Mouse (Mus musculus) kidney, adult 11 months (tissue): ENCODE data around the gene Tdrd12.
"Not testable (repeated sequence)": the region's sequence is repeated elsewhere in the genome, so short reads cannot be mapped to it uniquely, and the experiment has no call there.

Source experiments
- DNase-seq: peaks from one replicate; pipeline ENCODE4 v3.0.0; 2022

Tdrd12 gene

GRCm38 (mm10) chr7:35555224-35556204 is 18.0 kb upstream of the Tdrd12 start:
- DNase-seq, result peak; percentile 92

DNA sequence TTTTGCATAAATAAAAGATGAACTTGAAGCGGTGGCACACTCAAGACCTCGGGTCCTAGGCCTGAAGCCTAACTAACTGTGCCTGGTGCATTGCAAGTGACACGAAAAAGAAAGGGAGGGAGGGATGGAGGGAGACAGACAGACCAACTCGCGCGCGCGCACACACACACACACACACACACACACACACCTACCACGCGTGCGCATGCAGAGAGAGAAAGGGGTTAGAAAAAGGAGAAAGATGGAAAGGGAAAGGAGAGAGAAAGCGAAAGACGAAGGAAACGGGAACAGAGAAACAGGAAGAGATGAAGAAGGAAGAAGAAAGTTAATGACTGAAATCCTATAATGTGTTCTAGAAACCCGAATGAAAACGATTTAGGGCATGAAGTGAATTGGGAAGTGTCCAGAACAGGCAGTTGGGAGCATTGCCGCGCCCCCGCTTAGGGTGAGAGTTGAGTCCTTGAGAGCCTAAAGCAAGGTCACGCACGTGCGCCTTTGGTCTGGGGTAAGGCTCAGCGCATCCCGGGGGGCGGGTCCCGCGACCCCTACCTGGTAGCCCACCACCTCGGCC is 17.1 kb upstream of the Tdrd12 start:
- peak; percentile 15 for DNase-seq

GRCm38 (mm10) chr7:35553751-35554604 is 16.4 kb upstream of the Tdrd12 start:
- DNase-seq, result peak; percentile 21

GRCm38 (mm10) chr7:35545881-35546280 is 8.3 kb upstream of the Tdrd12 start:
- DNase-seq, result peak; percentile 55

GRCm38 (mm10) chr7:35535750-35536512 is 1.6 kb downstream of the Tdrd12 start:
- DNase-seq, result no peak

DNA sequence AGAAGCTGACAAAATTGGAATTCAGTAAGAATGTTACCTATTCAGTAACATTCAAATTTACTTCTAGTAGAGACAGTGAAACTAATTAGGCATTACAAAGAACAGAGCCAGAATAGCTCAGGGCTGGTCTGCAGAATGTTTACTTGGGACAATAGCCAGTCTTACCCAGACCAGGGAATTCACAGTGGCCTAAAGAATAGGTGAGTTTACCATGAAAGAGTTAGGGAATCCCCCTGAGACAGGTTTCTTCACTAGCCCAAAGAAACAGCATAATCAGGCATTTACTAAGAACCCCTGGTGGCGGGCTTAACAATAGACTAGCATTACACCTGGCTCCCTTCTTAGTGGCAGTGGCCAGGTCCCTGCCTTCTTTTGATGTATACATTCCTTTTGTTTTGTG is 7.0 kb downstream of the Tdrd12 start:
- not testable (repeated sequence) for DNase-seq

GRCm38 (mm10) chr7:35530026-35530425 is 7.5 kb downstream of the Tdrd12 start:
- DNase-seq, result no peak

DNA sequence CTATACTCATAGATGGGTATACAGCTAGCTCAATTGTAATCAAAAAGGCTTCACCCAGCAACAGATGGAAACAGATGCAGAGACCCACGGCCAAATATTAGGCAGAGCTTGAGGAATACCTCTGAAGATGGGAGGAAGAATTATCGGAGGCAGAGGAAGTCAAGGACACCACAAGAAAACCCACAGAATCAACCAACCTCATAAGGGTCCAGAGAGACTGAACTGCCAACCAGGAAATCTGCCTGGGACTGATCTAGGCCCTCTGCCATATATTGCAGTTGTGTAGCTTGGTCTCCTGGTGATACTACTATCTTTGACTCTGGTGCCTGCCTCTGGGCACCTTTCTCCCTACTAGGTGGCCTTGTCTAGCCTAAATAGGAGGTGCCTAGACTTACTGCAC is 10.8 kb downstream of the Tdrd12 start:
- no peak for DNase-seq

GRCm38 (mm10) chr7:35501995-35502394 is 35.5 kb downstream of the Tdrd12 start:
- DNase-seq, result no peak

DNA sequence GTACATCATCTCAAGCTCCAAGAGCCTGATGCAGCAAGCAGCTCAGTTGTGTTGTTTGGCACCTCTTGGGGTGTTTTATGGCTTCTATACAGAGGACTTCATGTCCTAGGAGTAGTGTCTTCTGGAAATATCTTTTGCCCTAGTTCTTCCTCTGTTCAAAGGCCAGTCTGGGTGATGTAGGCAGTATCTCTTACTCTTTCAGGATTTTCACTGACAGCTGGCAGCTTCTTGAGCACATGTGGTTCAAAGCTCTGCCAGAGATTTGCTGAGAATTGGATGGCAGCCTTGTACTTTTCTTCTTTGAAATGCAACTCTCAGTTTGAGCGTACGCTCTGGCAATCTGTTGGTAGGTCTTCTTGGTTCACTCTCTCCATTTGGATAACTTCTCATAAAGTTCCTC is 40.0 kb downstream of the Tdrd12 start:
- no peak for DNase-seq

GRCm38 (mm10) chr7:35491005-35491404 is 46.5 kb downstream of the Tdrd12 start:
- DNase-seq, result no peak

GRCm38 (mm10) chr7:35490186-35490585 is 47.4 kb downstream of the Tdrd12 start:
- no peak for DNase-seq

- no peak for DNase-seq
These were observed 51.0 kb downstream of the Tdrd12 start for GRCm38 (mm10) chr7:35486553-35486952.

- DNase-seq, result no peak
These were observed 52.4 kb downstream of the Tdrd12 start for GRCm38 (mm10) chr7:35485126-35485525.

- no peak for DNase-seq
These were observed 61.1 kb downstream of the Tdrd12 start for GRCm38 (mm10) chr7:35476457-35476856.

DNA sequence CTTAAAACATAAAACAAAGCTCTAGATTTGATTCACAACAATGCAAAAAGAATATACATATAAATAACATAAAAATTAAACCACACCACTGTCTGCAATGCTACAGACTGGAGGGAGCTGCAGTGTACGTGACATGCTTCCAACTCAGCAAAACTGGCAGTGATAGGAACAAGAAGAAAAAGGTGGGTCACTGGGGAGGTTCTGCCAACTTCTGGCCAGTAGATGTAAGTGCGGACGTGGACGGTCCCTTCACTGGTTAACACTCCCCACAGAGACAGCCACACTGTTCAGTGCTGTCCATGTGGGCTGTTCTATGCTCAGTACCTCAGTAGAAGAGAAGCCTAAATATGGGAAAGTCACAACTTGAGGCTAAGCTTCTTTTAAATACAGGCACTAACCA is 66.8 kb downstream of the Tdrd12 start:
- no peak for DNase-seq

DNA sequence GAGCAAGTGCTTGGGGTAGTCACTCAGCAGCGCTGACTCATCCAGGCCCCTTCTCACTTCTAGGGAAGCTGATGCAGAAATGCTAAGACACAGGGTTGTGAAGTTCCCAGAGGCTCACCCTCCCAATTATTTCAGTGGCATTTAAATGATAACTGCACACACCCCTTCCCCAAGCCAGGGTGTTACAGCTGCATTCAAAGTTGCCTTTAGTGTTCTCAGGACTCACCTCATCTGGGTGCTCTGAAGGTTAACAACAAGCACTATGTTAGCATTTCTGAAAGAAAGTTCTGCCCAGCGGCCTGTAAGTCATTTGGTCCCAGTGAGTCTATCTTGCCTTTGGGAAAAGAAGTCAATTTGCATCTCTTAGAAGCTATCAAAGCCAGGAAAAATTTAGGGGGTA is 69.7 kb downstream of the Tdrd12 start:
- DNase-seq, result no peak

GRCm38 (mm10) chr7:35465027-35465426 is 72.5 kb downstream of the Tdrd12 start:
- no peak for DNase-seq

- no peak for DNase-seq
These were observed 76.6 kb downstream of the Tdrd12 start for GRCm38 (mm10) chr7:35460971-35461370.

GRCm38 (mm10) chr7:35456091-35456814 is 81.3 kb downstream of the Tdrd12 start:
- peak; percentile 41 for DNase-seq

DNA sequence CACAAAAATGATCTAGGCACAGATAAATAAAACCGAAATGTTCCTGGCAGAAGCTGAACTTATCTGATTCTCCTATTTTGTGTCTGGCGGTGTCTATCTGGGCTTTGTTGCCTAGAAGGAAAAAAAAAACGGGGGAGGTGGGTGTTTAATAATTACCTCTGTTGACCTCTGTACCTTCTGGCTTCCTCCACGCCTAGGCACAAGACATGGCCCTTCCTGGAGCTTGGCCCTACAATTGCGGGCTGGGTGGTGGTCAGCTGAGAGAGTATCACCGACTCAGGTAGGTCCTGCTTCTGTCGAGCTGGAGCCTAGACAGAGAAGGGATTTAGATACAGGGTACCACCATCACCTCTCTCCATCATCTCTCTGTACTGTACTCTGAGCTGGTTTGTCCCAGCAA is 88.7 kb downstream of the Tdrd12 start:
- peak; percentile 75 for DNase-seq
